Mouse (Mus musculus) liver, embryonic 16.5 days (tissue): Measurements from ENCODE around the gene Zcchc2. TPM values are rescaled to one million over a fixed set of nuclear protein-coding genes. Genes with fewer than 3 reads are reported as not detected.

Experiments
- ATAC-seq: fragments of 200-750 bp; cut with Nextera tagmentation; 2 replicates; pipeline ENCODE4 v1.8.0; 2017; ENCODE audit warnings: low read depth, mild to moderate bottlenecking, moderate number of reproducible peaks, moderate library complexity
- H3K27ac ChIP-seq: fragments of 300-500 bp; sonication (generic); 2 replicates; pipeline ENCODE4 v1.5.1; 2014; ENCODE audit warnings: mild to moderate bottlenecking, low read length
- H3K27me3 ChIP-seq: fragments of 300-500 bp; sonication (generic); 2 replicates; pipeline ENCODE4 v1.6.1; 2014; ENCODE audit warnings: low read depth, low read length, mixed read lengths; ENCODE audit not compliant: control insufficient read depth, insufficient read depth
- H3K36me3 ChIP-seq: fragments of 300-500 bp; sonication (generic); 2 replicates; pipeline ENCODE4 v1.6.1; 2014; ENCODE audit warnings: mild to moderate bottlenecking; ENCODE audit not compliant: control insufficient read depth, insufficient read depth
- H3K4me1 ChIP-seq: fragments of 300-500 bp; sonication (generic); 2 replicates; pipeline ENCODE4 v1.6.1; 2014; ENCODE audit warnings: low read depth, low read length, mixed read lengths; ENCODE audit not compliant: control insufficient read depth
- H3K4me2 ChIP-seq: fragments of 300-500 bp; sonication (generic); 2 replicates; pipeline ENCODE4 v1.6.1; 2014; ENCODE audit warnings: low read depth, low read length, mixed read lengths
- H3K4me3 ChIP-seq: fragments of 300-500 bp; sonication (generic); 2 replicates; pipeline ENCODE4 v1.5.1; 2014; ENCODE audit warnings: low read depth, mild to moderate bottlenecking, low read length
- H3K9ac ChIP-seq: fragments of 300-500 bp; sonication (generic); 2 replicates; pipeline ENCODE4 v1.6.1; 2014; ENCODE audit warnings: low read depth, low read length
- H3K9me3 ChIP-seq: fragments of 300-500 bp; sonication (generic); replicated peaks from 2 replicates; pipeline ENCODE4 v1.6.1; 2016; ENCODE audit warnings: low read length; ENCODE audit not compliant: control insufficient read depth
- WGBS: fragments of 180-500 bp; shearing (Covaris S2); extraction: QIAGEN DNeasy Blood & Tissue Kit; methylation state at CpG from one replicate; pipeline ENCODE4 v1.1.7; 2014; ENCODE audit not compliant: insufficient replicate concordance; 5-methylcytosine and 5-hydroxymethylcytosine counted together
- polyA plus RNA-seq: library from polyadenylated mRNA; unstranded; fragments of >200 nt; fragmentation: Nextera tagmentation; extraction: Ambion mirVana; gene quantifications from 2 replicates; pipeline ENCODE4 v1.2.1, GENCODE M21; 2015

The Zcchc2 gene
- polyA plus RNA-seq, 1 experiment from 2014 or later: 1.3 TPM

DNA sequence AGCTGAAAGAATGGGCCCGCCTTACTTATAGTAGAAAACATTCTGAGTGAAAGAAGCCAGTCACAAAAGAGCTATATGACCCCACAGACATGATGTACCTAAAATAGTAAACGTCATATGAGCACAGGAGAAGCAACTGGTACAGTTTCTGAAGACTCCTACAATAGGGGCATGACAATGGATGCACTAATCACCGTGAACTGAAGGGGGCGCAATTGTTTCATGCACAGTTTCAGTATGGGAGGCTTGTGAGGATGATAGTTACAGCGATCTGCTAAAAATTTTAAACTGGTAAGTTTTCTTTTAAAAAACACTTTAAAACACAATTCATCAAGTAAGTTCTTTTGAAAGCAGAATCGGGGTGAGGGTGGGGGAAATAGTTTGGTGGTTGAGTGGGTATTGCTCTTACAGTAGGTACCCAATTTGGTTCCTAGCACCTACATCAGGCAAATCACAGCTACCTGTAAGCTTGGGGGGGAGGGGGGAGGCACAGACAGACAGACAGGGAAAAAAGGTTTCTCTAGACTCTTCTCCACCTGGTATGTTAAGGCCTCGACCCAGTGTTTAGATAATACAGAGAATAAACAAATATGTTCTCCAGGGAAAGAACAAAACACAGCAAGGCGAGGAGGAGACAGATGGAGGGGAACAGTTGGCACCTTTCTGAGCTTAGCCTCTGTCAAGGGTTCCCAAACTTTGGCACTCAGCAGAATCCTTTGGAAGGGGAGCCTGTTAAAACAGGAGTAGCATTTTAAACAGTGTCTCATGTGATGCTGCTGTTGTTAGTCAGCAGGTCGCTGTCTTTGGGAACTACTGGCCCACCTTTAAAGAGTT is 81.2 kb downstream of the Zcchc2 start:
- H3K27me3 ChIP-seq: 0 out of 2 replicates have a peak, but pooled peaks cover 2% of the 10 kb centered on the region
- WGBS: 12% methylated on average over 9 of the region's 9 CpGs
- no peak for ATAC-seq

DNA sequence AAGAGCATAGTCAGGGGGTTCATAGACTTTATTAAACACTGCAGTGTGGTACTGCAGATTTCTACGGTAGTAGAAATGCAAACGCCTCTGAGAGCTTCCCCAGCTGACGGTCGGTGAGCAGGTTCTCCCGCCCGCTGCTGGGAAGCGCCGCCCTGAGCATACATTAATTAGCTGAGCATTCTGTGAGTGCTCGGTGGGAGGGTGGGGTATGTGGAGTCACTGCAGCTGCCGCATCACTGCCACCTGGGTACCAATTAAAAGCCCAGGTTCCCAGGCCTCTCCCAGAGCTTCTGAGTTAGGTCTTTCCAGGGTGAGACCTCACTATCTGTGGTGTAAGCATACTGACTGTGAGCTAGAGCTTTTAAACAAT is 81.8 kb downstream of the Zcchc2 start:
- no peaks in the 10 kb centered on the region for H3K4me1 ChIP-seq
- no peaks in the 10 kb centered on the region for H3K9me3 ChIP-seq
- H3K9ac ChIP-seq: no peak overlapping the region
- no peak overlapping the region for H3K27ac ChIP-seq
- no peak overlapping the region for H3K4me3 ChIP-seq
- no peaks in the 10 kb centered on the region for H3K36me3 ChIP-seq
- 0 out of 2 replicates have a peak, but pooled peaks cover 2% of the 10 kb centered on the region for H3K27me3 ChIP-seq
- WGBS: 17% methylated on average over 10 of the region's 10 CpGs
- ATAC-seq: no peak
- H3K4me2 ChIP-seq: no peak overlapping the region

More for the DNA sequence above, 81.2 kb downstream of the Zcchc2 start:
- no peaks in the 10 kb centered on the region for H3K9me3 ChIP-seq
- H3K4me1 ChIP-seq: no peaks in the 10 kb centered on the region
- no peak overlapping the region for H3K9ac ChIP-seq
- H3K36me3 ChIP-seq: no peaks in the 10 kb centered on the region
- H3K27ac ChIP-seq: no peak overlapping the region
- no peak overlapping the region for H3K4me3 ChIP-seq
- H3K4me2 ChIP-seq: no peak overlapping the region

DNA sequence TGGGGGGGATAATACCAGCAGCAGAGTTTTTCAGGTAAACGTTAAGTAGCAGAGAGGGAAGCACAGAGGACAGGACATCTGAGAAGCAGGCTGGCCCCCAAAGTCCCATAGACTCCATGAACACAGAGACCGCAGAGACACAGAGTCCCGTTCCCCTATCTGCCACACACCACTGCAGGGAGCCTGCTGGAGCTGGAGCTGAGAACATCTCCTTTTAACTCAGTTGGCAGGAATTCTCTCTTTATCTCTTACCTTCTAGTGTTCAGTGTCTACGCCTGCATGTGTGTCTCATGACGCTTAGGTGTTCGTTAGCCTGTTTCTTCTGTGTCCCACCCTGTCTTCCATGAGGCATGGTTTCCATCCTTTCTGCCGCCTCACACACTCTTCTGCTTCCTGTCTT is 83.0 kb downstream of the Zcchc2 start:
- no peak for ATAC-seq
- H3K4me3 ChIP-seq: no peak overlapping the region
- H3K27me3 ChIP-seq: 0 out of 2 replicates have a peak, but pooled peaks cover 2% of the 10 kb centered on the region
- WGBS: 61% methylated on average over 7 of the region's 7 CpGs
- no peak overlapping the region for H3K27ac ChIP-seq
- no peaks in the 10 kb centered on the region for H3K4me1 ChIP-seq
- no peaks in the 10 kb centered on the region for H3K36me3 ChIP-seq
- H3K9me3 ChIP-seq: no peaks in the 10 kb centered on the region
- H3K9ac ChIP-seq: no peak overlapping the region
- no peak overlapping the region for H3K4me2 ChIP-seq

DNA sequence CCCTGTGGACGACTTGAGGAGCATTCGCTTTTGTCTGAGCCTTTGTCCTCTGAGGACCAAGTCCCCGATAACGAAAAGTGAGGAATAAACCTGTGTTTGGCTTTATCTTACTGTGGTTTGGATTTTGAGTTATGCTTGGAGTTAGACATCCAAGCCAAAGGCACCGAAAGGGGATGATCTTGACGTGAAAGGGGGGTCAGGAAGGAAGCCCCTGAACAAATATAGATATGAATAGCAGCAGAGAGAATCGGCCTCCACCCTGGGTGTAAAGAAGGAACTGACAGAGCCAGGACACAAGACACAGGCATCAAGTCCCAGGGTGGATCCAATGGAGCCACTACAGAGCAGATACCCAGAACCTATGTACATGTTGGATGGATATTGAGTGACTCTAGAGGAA is 83.9 kb downstream of the Zcchc2 start:
- ATAC-seq: no peak
- no peak overlapping the region for H3K9ac ChIP-seq
- H3K27me3 ChIP-seq: 0 out of 2 replicates have a peak, but pooled peaks cover 2% of the 10 kb centered on the region
- H3K9me3 ChIP-seq: no peaks in the 10 kb centered on the region
- H3K36me3 ChIP-seq: no peaks in the 10 kb centered on the region
- WGBS: 30% methylated on average over 7 of the region's 7 CpGs
- no peak overlapping the region for H3K4me3 ChIP-seq
- no peak overlapping the region for H3K4me2 ChIP-seq
- H3K27ac ChIP-seq: no peak overlapping the region
- no peaks in the 10 kb centered on the region for H3K4me1 ChIP-seq

DNA sequence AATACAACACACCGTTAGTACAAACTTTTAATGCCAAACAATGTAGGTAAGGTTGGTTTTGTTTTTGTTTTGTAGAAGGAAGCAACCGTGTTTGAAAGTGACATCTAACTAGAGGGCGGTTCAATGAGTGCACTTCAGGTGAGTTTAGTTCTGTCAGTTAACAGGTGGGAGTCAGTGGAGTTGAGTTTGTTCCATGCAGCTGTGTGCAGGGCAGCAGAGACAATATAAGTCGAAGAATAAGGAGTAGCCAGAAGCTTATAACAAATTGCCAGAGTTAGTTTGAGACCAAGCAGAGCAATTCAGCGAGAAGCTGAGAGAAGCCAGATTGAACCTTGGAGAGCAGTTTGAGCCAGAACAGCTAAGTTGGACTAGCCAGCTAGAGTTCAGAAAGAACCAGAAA is 84.5 kb downstream of the Zcchc2 start:
- H3K4me3 ChIP-seq: no peak overlapping the region
- 0 out of 2 replicates have a peak, but pooled peaks cover 2% of the 10 kb centered on the region for H3K27me3 ChIP-seq
- 62% methylated on average over 5 of the region's 5 CpGs for WGBS
- H3K9me3 ChIP-seq: no peaks in the 10 kb centered on the region
- H3K27ac ChIP-seq: no peak overlapping the region
- H3K36me3 ChIP-seq: no peaks in the 10 kb centered on the region
- no peak overlapping the region for H3K9ac ChIP-seq
- H3K4me1 ChIP-seq: no peaks in the 10 kb centered on the region
- no peak overlapping the region for H3K4me2 ChIP-seq
- ATAC-seq: no peak

DNA sequence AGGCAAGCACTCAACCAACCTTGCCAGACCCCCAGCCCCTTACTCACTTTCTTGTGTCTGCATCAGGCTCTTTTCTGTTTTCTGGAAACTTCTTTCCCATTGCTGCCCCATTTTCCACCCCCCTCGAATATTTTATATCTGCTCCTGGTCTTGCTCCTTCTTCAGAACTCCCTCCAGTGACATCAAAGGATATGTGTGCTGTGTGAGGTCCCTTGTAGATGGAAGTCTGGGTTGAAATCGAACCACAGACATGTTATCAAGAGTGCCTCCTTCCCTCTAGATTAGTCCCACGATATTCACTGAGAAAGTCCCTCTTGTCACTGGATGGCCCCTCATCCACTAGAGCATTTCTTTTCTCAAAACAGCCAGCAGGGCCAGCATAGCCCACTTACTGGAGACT is 86.4 kb downstream of the Zcchc2 start:
- ATAC-seq: no peak
- Histone ChIP-seq H3K27ac (no peak overlapping the region), H3K4me3 (no peak overlapping the region), H3K9ac (no peak overlapping the region), H3K4me1 (no peaks in the 10 kb centered on the region), H3K4me2 (no peak overlapping the region), H3K9me3 (no peaks in the 10 kb centered on the region), H3K36me3 (no peaks in the 10 kb centered on the region), H3K27me3 (0 out of 2 replicates have a peak, but pooled peaks cover 2% of the 10 kb centered on the region)
- 37% methylated on average over 3 of the region's 3 CpGs for WGBS

DNA sequence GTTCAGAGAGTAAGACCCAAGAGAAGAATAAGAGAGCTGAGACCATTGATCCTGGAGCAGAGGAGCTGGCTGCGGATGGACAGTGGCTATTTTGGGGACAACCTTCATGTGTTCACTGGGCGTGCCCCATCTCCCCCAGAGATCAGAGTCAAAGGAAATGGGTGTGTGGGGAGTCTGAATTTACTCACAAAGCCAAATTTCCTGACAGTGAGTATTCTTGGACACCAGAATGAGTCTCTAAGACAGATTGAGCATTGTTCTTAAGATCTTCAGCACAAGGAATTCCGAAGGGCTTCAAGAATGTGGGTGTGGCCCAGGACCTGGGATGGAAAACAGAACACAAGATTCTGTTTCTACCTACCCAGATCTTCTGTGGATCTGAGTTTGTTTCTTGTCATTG is 87.0 kb downstream of the Zcchc2 start:
- Histone ChIP-seq H3K9ac (no peak overlapping the region), H3K4me2 (no peak overlapping the region), H3K27ac (no peak overlapping the region), H3K9me3 (no peaks in the 10 kb centered on the region), H3K4me3 (no peak overlapping the region), H3K4me1 (no peaks in the 10 kb centered on the region), H3K27me3 (no peaks in the 10 kb centered on the region), H3K36me3 (no peaks in the 10 kb centered on the region)
- ATAC-seq: no peak
- WGBS: 53% methylated on average over 3 of the region's 3 CpGs

Other genes with a start within 250 kb of the Zcchc2 start
- 0.28 and 0.46 TPM in 2 replicates for gene Tnfrsf11a, start 209.7 kb upstream of the Zcchc2 start, polyA plus RNA-seq
- gene Phlpp1, start 181.3 kb downstream of the Zcchc2 start, polyA plus RNA-seq: 0.54 and 0.94 TPM in 2 replicates